Mouse (Mus musculus): ENCODE results near the gene Fbxl3. TPM values are rescaled to one million over a fixed set of nuclear protein-coding genes. Genes with fewer than 3 reads are reported as not detected.
A peak's percentile ranks its signal among the peaks of the same experiment; 100 is the strongest.

Gene Fbxl3
- polyA plus RNA-seq, 2 experiments: 39.2 to 84.7 TPM

DNA sequence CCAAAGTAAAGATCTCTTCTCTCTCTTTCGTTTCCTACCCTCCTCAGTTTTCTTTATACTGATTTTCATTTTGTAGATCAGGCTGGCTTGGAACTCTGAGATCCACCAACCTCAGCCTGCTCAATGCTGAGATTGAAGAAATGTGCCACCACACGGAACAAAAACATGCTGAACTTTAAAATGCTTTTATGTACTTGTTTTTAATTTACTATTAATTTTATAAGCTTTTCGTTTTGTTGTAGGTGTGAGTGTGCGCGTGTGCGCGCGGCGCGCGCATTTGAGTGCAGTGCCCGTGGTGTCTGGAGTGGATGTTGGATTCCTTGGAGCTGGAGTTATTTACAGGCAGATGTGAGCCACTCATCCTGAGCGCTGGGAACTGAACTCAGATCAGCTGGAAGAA, 930 bp upstream of the Fbxl3 start:
- H3K4me2 ChIP-seq (replicated peaks; ENCODE audit: low read depth, low read length, severe bottlenecking): peak overlapping the region; percentile 35

DNA sequence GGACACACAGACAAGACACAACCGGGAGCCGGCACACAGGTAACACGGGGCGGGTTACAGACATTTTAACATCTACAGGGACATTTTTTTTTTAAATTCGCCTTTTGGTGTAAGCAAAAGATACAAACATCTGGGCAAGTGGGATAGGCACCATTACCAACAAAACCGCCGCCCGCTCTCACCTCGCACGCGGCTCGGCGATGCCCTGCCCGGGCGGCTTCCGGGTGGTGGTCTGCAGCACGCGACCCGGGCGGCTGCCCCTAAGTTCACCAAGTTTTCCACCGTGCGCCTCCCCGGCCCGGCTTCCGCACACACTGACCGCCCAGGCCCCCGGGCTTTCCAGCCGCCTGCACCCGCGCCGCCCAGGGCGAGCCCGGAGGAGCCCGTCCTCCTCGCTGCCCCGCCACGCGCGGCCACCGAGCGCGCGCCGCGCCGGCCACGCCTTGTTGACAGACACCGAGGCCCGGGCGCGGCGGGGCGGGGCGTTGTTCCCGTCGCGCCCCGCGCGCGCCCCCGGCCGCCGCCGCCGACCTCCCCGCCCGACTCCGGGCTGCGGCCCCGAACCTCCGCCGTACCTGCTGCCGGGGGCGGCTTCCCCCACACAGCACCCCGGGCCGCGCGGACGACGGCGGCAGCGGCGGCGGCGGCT, 655 bp downstream of the Fbxl3 start:
- H3K4me3 ChIP-seq (replicated peaks; ENCODE audit: low read length): peak overlapping the region; percentile 95
- peak; percentile 83 for ATAC-seq (ENCODE audit: low FRiP score, low read depth)
- peak overlapping the region; percentile 99 for H3K27ac ChIP-seq (replicated peaks; ENCODE audit: low read depth, low read length)
- no peaks in the 10 kb centered on the region for H3K9me3 ChIP-seq (ENCODE audit: control insufficient read depth, low read length)
- DNase-seq (ENCODE audit: low spot score): peak; percentile 81
- H3K36me3 ChIP-seq (ENCODE audit: control insufficient read depth, insufficient read depth, low read length): peaks cover 7% of the 10 kb centered on the region; the same call in 1 of the 2 replicates
- H3K4me1 ChIP-seq (ENCODE audit: control insufficient read depth, insufficient read depth, low read length): peaks cover 8% of the 10 kb centered on the region; the same call in 1 of the 2 replicates
- peak overlapping the region; percentile 100 for H3K9ac ChIP-seq (ENCODE audit: low read depth, low read length, severe bottlenecking)
- no peaks in the 10 kb centered on the region for H3K27me3 ChIP-seq (ENCODE audit: control insufficient read depth, insufficient read depth, low read length)
- WGBS: under 1% methylated on average over 43 of the region's 86 CpGs
- TF ChIP-seq POLR2A (IDR thresholded peaks at IDR 0.05; ENCODE audit: borderline replicate concordance, extremely low read depth, insufficient read depth, insufficient read length): no peak
- H3K4me2 ChIP-seq (replicated peaks; ENCODE audit: low read depth, low read length, severe bottlenecking): peak overlapping the region; percentile 72

More for the DNA sequence above, 930 bp upstream of the Fbxl3 start:
- Histone ChIP-seq H3K4me1 (ENCODE audit: control insufficient read depth, insufficient read depth, low read length) (peaks cover 8% of the 10 kb centered on the region; the same call in 1 of the 2 replicates), H3K27me3 (ENCODE audit: control insufficient read depth, insufficient read depth, low read length) (no peaks in the 10 kb centered on the region), H3K9me3 (ENCODE audit: control insufficient read depth, low read length) (no peaks in the 10 kb centered on the region), H3K36me3 (ENCODE audit: control insufficient read depth, insufficient read depth, low read length) (0 out of 2 replicates have a peak, but pooled peaks cover under 1% of the 10 kb centered on the region), H3K4me3 (replicated peaks; ENCODE audit: low read length) (peak overlapping the region; percentile 95; the same call in 1 of the 2 replicates), H3K27ac (replicated peaks; ENCODE audit: low read depth, low read length) (no peak overlapping the region), H3K9ac (ENCODE audit: low read depth, low read length, severe bottlenecking) (no peak overlapping the region)
- ATAC-seq (ENCODE audit: low FRiP score, low read depth): no peak
- WGBS: 74% methylated on average over 13 of the region's 13 CpGs
- no peak for DNase-seq (ENCODE audit: low spot score)
- TF ChIP-seq POLR2A (IDR thresholded peaks at IDR 0.05; ENCODE audit: borderline replicate concordance, extremely low read depth, insufficient read depth, insufficient read length): no peak

GRCm38 (mm10) chr14:103098213-103098586, 1.2 kb downstream of the Fbxl3 start:
- Histone ChIP-seq H3K4me1 (ENCODE audit: control insufficient read depth, insufficient read depth, low read length) (peaks cover 8% of the 10 kb centered on the region; the same call in 1 of the 2 replicates), H3K36me3 (ENCODE audit: control insufficient read depth, insufficient read depth, low read length) (peaks cover 11% of the 10 kb centered on the region; the same call in 1 of the 2 replicates), H3K4me2 (replicated peaks; ENCODE audit: low read depth, low read length, severe bottlenecking) (peak overlapping the region; percentile 72), H3K4me3 (replicated peaks; ENCODE audit: low read length) (peak overlapping the region; percentile 95), H3K9me3 (ENCODE audit: control insufficient read depth, low read length) (no peaks in the 10 kb centered on the region), H3K9ac (ENCODE audit: low read depth, low read length, severe bottlenecking) (peak overlapping the region; percentile 100), H3K27ac (replicated peaks; ENCODE audit: low read depth, low read length) (peak overlapping the region; percentile 99), H3K27me3 (ENCODE audit: control insufficient read depth, insufficient read depth, low read length) (no peaks in the 10 kb centered on the region)
- TF ChIP-seq POLR2A (IDR thresholded peaks at IDR 0.05; ENCODE audit: borderline replicate concordance, extremely low read depth, insufficient read depth, insufficient read length): no peak
- WGBS: 4% methylated on average over 2 of the region's 2 CpGs
- no peak for DNase-seq (ENCODE audit: low spot score)
- no peak for ATAC-seq (ENCODE audit: low FRiP score, low read depth)

DNA sequence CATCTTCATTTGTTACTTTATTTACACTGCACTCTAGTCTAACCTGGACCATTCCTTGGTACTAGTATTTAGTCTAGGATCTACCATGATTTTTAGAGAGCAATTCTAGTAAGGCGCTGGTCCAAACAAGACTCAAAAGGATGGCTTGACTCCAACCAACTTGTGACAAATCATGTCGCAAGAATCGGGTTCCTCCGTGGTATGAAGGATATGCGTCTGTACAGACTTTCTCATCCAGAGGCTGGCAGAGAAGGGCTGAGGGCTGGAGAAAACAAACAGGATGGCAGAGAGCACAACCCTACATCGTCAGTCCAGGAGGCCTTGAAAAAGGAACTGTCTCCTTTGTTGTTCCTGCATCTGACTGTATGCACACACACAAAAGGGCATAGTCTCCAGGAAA, 2.7 kb downstream of the Fbxl3 start:
- 91% methylated on average over 6 of the region's 6 CpGs for WGBS
- H3K4me3 ChIP-seq (replicated peaks; ENCODE audit: low read length): no peak overlapping the region
- peaks cover 21% of the 10 kb centered on the region for H3K36me3 ChIP-seq (ENCODE audit: control insufficient read depth, insufficient read depth, low read length)
- no peak overlapping the region for H3K9ac ChIP-seq (ENCODE audit: low read depth, low read length, severe bottlenecking)
- TF ChIP-seq POLR2A (IDR thresholded peaks at IDR 0.05; ENCODE audit: borderline replicate concordance, extremely low read depth, insufficient read depth, insufficient read length): no peak
- H3K4me2 ChIP-seq (replicated peaks; ENCODE audit: low read depth, low read length, severe bottlenecking): no peak overlapping the region
- no peaks in the 10 kb centered on the region for H3K9me3 ChIP-seq (ENCODE audit: control insufficient read depth, low read length)
- no peak overlapping the region for H3K27ac ChIP-seq (replicated peaks; ENCODE audit: low read depth, low read length)
- DNase-seq (ENCODE audit: low spot score) (no peak), ATAC-seq (ENCODE audit: low FRiP score, low read depth) (no peak)
- no peaks in the 10 kb centered on the region for H3K27me3 ChIP-seq (ENCODE audit: control insufficient read depth, insufficient read depth, low read length)
- peaks cover 8% of the 10 kb centered on the region; the same call in 1 of the 2 replicates for H3K4me1 ChIP-seq (ENCODE audit: control insufficient read depth, insufficient read depth, low read length)

GRCm38 (mm10) chr14:103095826-103096225, 3.5 kb downstream of the Fbxl3 start:
- Histone ChIP-seq H3K4me2 (replicated peaks; ENCODE audit: low read depth, low read length, severe bottlenecking) (no peak overlapping the region), H3K36me3 (ENCODE audit: control insufficient read depth, insufficient read depth, low read length) (peaks cover 29% of the 10 kb centered on the region), H3K9me3 (ENCODE audit: control insufficient read depth, low read length) (no peaks in the 10 kb centered on the region), H3K27ac (replicated peaks; ENCODE audit: low read depth, low read length) (no peak overlapping the region), H3K4me1 (ENCODE audit: control insufficient read depth, insufficient read depth, low read length) (peaks cover 8% of the 10 kb centered on the region; the same call in 1 of the 2 replicates), H3K27me3 (ENCODE audit: control insufficient read depth, insufficient read depth, low read length) (no peaks in the 10 kb centered on the region), H3K9ac (ENCODE audit: low read depth, low read length, severe bottlenecking) (no peak overlapping the region), H3K4me3 (replicated peaks; ENCODE audit: low read length) (no peak overlapping the region)
- no peak for ATAC-seq (ENCODE audit: low FRiP score, low read depth)
- no peak for TF ChIP-seq POLR2A (IDR thresholded peaks at IDR 0.05; ENCODE audit: borderline replicate concordance, extremely low read depth, insufficient read depth, insufficient read length)
- 94% methylated on average over 8 of the region's 8 CpGs for WGBS
- no peak for DNase-seq (ENCODE audit: low spot score)
